Mouse (Mus musculus): Measurements from ENCODE around the gene Iqcf1.

Gene Iqcf1

GRCm38 (mm10) chr9:106465571-106466200, 34.1 kb upstream of the Iqcf1 start, which contains the start of gene Gpr62:
Gene Gpr62 (minus strand): TSS chr9:106465938.
- DNase-seq (ENCODE audit: low spot score), result no peak

- no peak for DNase-seq (ENCODE audit: low spot score)
Measured at GRCm38 (mm10) chr9:106466721-106467120, 33.0 kb upstream of the Iqcf1 start.

- DNase-seq (ENCODE audit: low spot score), result no peak
Measured at GRCm38 (mm10) chr9:106467746-106468145, 32.0 kb upstream of the Iqcf1 start.

GRCm38 (mm10) chr9:106469317-106469716, 30.4 kb upstream of the Iqcf1 start:
- DNase-seq (ENCODE audit: low spot score), result no peak

GRCm38 (mm10) chr9:106469776-106470175, 30.0 kb upstream of the Iqcf1 start:
- no peak for DNase-seq (ENCODE audit: low spot score)

- DNase-seq (ENCODE audit: low spot score), result no peak
Measured at GRCm38 (mm10) chr9:106470991-106471750, 28.6 kb upstream of the Iqcf1 start.

- no peak for DNase-seq (ENCODE audit: low spot score)
Measured at GRCm38 (mm10) chr9:106471892-106472291, 27.9 kb upstream of the Iqcf1 start.

- no peak for DNase-seq (ENCODE audit: low spot score)
Measured at GRCm38 (mm10) chr9:106472321-106472720, 27.4 kb upstream of the Iqcf1 start.

GRCm38 (mm10) chr9:106473081-106473752, 26.6 kb upstream of the Iqcf1 start:
- no peak for DNase-seq (ENCODE audit: low spot score)

GRCm38 (mm10) chr9:106473753-106474105, 26.0 kb upstream of the Iqcf1 start:
- no peak for DNase-seq (ENCODE audit: low spot score)

GRCm38 (mm10) chr9:106474456-106474855, 25.3 kb upstream of the Iqcf1 start:
- DNase-seq (ENCODE audit: low spot score), result peak; percentile 56

GRCm38 (mm10) chr9:106475046-106475445, 24.7 kb upstream of the Iqcf1 start:
- peak; percentile 1 for DNase-seq (ENCODE audit: low spot score)

- DNase-seq (ENCODE audit: low spot score), result no peak
Measured at GRCm38 (mm10) chr9:106475663-106476001, 24.1 kb upstream of the Iqcf1 start, which contains the start of gene Rrp9. Gene Rrp9 (plus strand): TSS chr9:106475963.

GRCm38 (mm10) chr9:106476002-106476923, 23.5 kb upstream of the Iqcf1 start:
- DNase-seq (ENCODE audit: low spot score), result peak; percentile 67

GRCm38 (mm10) chr9:106476924-106477484, 22.8 kb upstream of the Iqcf1 start, which contains the start of gene Parp3:
Gene Parp3 (minus strand): TSS chr9:106476949.
- DNase-seq (ENCODE audit: low spot score), result peak; percentile 100

GRCm38 (mm10) chr9:106477649-106478048, 22.1 kb upstream of the Iqcf1 start:
- DNase-seq (ENCODE audit: low spot score), result no peak

- no peak for DNase-seq (ENCODE audit: low spot score)
Measured at GRCm38 (mm10) chr9:106478101-106478500, 21.7 kb upstream of the Iqcf1 start.

- no peak for DNase-seq (ENCODE audit: low spot score)
Measured at GRCm38 (mm10) chr9:106480541-106480940, 19.2 kb upstream of the Iqcf1 start.

- DNase-seq (ENCODE audit: low spot score), result no peak
Measured at GRCm38 (mm10) chr9:106481075-106481474, 18.7 kb upstream of the Iqcf1 start.

GRCm38 (mm10) chr9:106481676-106482075, 18.1 kb upstream of the Iqcf1 start:
- DNase-seq (ENCODE audit: low spot score), result no peak

GRCm38 (mm10) chr9:106482578-106483115, 17.1 kb upstream of the Iqcf1 start:
- no peak for DNase-seq (ENCODE audit: low spot score)
